Mouse (Mus musculus) liver, postnatal 0 days (tissue): ENCODE measurements around the gene Rapsn.

Source experiments
- CTCF ChIP-seq: sonication (generic); IDR thresholded peaks from 2 replicates; pipeline ENCODE4 v1.5.1; 2016; ENCODE audit warnings: antibody characterized with exemption, low read depth
- EP300 ChIP-seq: IDR thresholded peaks from 2 replicates; pipeline ENCODE4 v1.6.1; 2016; ENCODE audit warnings: antibody characterized with exemption, low read depth, mild to moderate bottlenecking

- TF ChIP-seq CTCF, result no peak
- TF ChIP-seq EP300, result no peak
These were observed 53.6 kb downstream of the Rapsn start for GRCm38 (mm10) chr2:91088987-91089386.
